Mouse (Mus musculus): ENCODE results near the gene Ebf1. TPM values are rescaled to one million over a fixed set of nuclear protein-coding genes. Genes with fewer than 3 reads are reported as not detected.

Gene Ebf1
- polyA plus RNA-seq, 1 experiment from 2014 or later, result 12.1 TPM

DNA sequence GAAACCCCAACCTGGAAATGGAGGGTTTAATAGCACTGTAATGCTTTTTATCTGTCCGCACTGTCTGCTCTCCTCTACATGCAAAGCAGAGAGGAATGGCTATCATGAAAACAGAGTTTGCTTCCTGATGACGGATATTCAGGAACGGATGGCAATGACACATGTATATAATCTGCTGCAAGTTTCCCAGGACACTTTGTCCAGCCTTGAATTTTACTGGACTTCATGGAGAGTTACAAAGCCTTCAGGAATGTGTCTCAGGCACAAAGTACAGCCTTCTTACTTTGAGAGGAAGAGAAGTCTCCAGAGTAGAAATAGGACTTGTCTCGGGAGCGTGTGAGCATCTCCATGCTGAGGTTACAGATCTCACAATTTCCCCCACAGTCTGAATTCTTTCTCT lies 296.7 kb downstream of the Ebf1 start:
- H3K4me1 ChIP-seq (replicated peaks), result no peaks in the 10 kb centered on the region
- no peak for ATAC-seq
- H3K9me3 ChIP-seq, result no peaks in the 10 kb centered on the region
- no peak overlapping the region for H3K9ac ChIP-seq
- H3K4me2 ChIP-seq (replicated peaks), result no peak overlapping the region
- 71% methylated on average over 5 of the region's 5 CpGs for WGBS
- H3K4me3 ChIP-seq (replicated peaks), result no peak overlapping the region
- H3K36me3 ChIP-seq, result no peaks in the 10 kb centered on the region
- H3K27ac ChIP-seq, result no peak overlapping the region
- H3K27me3 ChIP-seq (replicated peaks), result no peaks in the 10 kb centered on the region

- Histone ChIP-seq H3K4me2 (replicated peaks) (no peak overlapping the region), H3K36me3 (no peaks in the 10 kb centered on the region), H3K4me1 (replicated peaks) (no peaks in the 10 kb centered on the region), H3K4me3 (replicated peaks) (no peak overlapping the region), H3K27me3 (replicated peaks) (no peaks in the 10 kb centered on the region), H3K27ac (no peak overlapping the region), H3K9ac (no peak overlapping the region), H3K9me3 (no peaks in the 10 kb centered on the region)
- 47% methylated on average over 8 of the region's 8 CpGs for WGBS
- no peak for ATAC-seq
These were observed 299.9 kb downstream of the Ebf1 start for GRCm38 (mm10) chr11:44917059-44917458.

- no peaks in the 10 kb centered on the region for H3K36me3 ChIP-seq
- 65% methylated on average over 3 of the region's 3 CpGs for WGBS
These were observed 306.0 kb downstream of the Ebf1 start for GRCm38 (mm10) chr11:44923138-44923537.

DNA sequence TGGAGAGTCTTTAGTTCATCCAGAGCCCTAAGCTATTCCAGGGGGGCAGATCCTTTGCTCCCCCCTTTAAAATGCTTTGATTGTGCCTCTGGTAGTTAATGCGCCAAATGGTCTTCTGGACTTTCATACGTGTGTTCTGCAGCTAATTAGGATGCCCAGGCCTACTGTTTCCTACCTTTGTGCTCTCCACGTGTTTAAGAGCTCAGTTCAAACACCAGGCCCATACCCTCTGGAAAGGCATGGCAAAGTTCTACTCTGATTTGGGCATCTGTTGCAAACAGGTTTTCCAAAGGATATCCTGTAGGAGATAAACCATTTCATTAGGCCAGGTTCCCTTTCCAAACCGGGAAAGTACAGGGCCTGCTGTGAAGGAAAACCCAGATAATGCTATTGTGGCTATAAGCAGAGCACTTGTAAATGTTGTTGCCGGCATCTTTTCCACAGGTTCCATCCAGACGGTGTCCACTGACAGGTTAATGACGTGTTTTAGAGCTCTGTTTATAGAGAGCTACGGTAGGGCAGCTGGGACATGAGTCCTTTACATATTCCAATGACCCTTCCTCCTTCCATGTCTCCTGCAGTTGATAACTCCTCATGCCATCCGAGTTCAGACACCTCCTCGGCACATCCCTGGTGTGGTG lies 306.9 kb downstream of the Ebf1 start:
- H3K9ac ChIP-seq, result no peak overlapping the region
- ATAC-seq, result no peak
- H3K27me3 ChIP-seq (replicated peaks), result no peaks in the 10 kb centered on the region
- no peaks in the 10 kb centered on the region for H3K9me3 ChIP-seq
- H3K27ac ChIP-seq, result no peak overlapping the region
- H3K4me1 ChIP-seq (replicated peaks), result no peaks in the 10 kb centered on the region
- WGBS, result 67% methylated on average over 10 of the region's 10 CpGs
- H3K36me3 ChIP-seq, result no peaks in the 10 kb centered on the region
- no peak overlapping the region for H3K4me3 ChIP-seq (replicated peaks)
- no peak overlapping the region for H3K4me2 ChIP-seq (replicated peaks)

More at GRCm38 (mm10) chr11:44923138-44923537, 306.0 kb downstream of the Ebf1 start:
- Histone ChIP-seq H3K4me1 (replicated peaks) (no peaks in the 10 kb centered on the region), H3K27me3 (replicated peaks) (no peaks in the 10 kb centered on the region), H3K9ac (no peak overlapping the region), H3K9me3 (no peaks in the 10 kb centered on the region), H3K4me2 (replicated peaks) (no peak overlapping the region), H3K4me3 (replicated peaks) (no peak overlapping the region), H3K27ac (no peak overlapping the region)
- ATAC-seq, result no peak

GRCm38 (mm10) chr11:44924896-44925295 lies 307.8 kb downstream of the Ebf1 start:
- no peaks in the 10 kb centered on the region for H3K27me3 ChIP-seq (replicated peaks)
- no peaks in the 10 kb centered on the region for H3K9me3 ChIP-seq
- H3K36me3 ChIP-seq, result no peaks in the 10 kb centered on the region
- H3K4me2 ChIP-seq (replicated peaks), result no peak overlapping the region
- H3K4me3 ChIP-seq (replicated peaks), result no peak overlapping the region
- 35% methylated on average over 8 of the region's 8 CpGs for WGBS
- no peaks in the 10 kb centered on the region for H3K4me1 ChIP-seq (replicated peaks)
- no peak overlapping the region for H3K27ac ChIP-seq
- no peak for ATAC-seq
- H3K9ac ChIP-seq, result no peak overlapping the region

DNA sequence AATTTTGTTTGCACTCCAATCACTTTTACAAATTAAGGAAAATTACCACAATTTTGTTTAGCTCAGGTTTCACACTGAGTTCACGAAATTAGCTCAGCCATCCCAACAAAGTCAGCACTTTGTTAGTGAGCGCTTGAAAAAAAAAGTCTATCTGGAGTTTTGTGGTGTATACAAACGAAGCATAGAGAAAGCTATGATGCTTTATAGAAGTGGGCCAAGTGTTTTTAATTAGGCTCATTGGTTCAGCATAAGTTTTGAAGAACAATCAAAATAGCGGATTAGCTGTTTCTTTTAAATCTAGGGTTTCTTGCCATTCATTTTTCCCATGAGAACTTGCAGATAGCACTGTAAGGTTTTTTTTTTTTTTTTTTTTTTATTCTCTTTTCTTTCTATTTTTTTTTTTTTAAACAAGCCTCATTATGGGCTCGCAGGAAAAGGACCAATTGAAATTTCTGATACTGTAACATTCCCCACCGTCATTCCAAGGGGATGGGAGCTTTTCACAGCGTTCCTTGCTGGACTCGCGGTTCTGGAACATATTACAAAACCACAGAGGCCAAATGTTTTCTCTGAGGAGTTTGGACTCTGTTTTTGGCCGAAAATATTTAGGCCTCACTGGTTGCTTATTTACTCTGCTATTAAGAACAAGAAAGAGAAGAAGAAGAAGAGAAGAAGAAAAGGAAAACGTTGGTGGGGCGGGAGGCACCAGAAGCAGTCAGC lies 308.8 kb downstream of the Ebf1 start:
- no peaks in the 10 kb centered on the region for H3K36me3 ChIP-seq
- H3K9ac ChIP-seq, result no peak overlapping the region
- H3K27me3 ChIP-seq (replicated peaks), result no peaks in the 10 kb centered on the region
- H3K27ac ChIP-seq, result no peak overlapping the region
- ATAC-seq, result no peak
- H3K4me1 ChIP-seq (replicated peaks), result no peaks in the 10 kb centered on the region
- no peak overlapping the region for H3K4me2 ChIP-seq (replicated peaks)
- 90% methylated on average over 12 of the region's 12 CpGs for WGBS
- H3K4me3 ChIP-seq (replicated peaks), result no peak overlapping the region
- no peaks in the 10 kb centered on the region for H3K9me3 ChIP-seq

- Histone ChIP-seq H3K4me2 (replicated peaks) (no peak overlapping the region), H3K9ac (no peak overlapping the region), H3K9me3 (no peaks in the 10 kb centered on the region), H3K27me3 (replicated peaks) (no peaks in the 10 kb centered on the region), H3K4me1 (replicated peaks) (no peaks in the 10 kb centered on the region), H3K36me3 (no peaks in the 10 kb centered on the region), H3K27ac (no peak overlapping the region), H3K4me3 (replicated peaks) (no peak overlapping the region)
- 95% methylated on average over 6 of the region's 6 CpGs for WGBS
- no peak for ATAC-seq
These were observed 311.3 kb downstream of the Ebf1 start for GRCm38 (mm10) chr11:44928403-44928802.

- Histone ChIP-seq H3K27ac (no peak overlapping the region), H3K9me3 (no peaks in the 10 kb centered on the region), H3K36me3 (no peaks in the 10 kb centered on the region), H3K4me3 (replicated peaks) (no peak overlapping the region), H3K27me3 (replicated peaks) (no peaks in the 10 kb centered on the region), H3K4me2 (replicated peaks) (no peak overlapping the region), H3K4me1 (replicated peaks) (no peaks in the 10 kb centered on the region), H3K9ac (no peak overlapping the region)
- 64% methylated on average over 6 of the region's 6 CpGs for WGBS
- no peak for ATAC-seq
These were observed 315.9 kb downstream of the Ebf1 start for GRCm38 (mm10) chr11:44932942-44933483.

DNA sequence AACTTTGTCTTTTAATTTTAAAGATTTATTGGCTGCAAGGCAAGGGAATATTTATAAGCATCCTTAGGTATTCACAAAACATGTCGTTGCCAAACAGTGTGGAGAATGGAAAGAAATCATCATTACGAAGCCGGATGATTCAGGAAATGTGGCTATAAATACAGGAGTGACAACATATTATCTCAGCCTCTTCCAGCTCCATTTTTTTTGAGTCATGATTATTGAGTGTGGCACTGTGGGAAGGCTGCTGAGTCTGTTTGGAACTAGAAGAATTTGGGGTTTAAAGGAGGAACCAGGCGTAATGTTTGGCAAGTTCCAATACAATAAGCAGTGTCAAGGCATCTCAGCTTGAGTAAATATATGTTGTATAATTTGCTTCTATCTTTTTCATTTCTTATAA lies 326.7 kb downstream of the Ebf1 start:
- Histone ChIP-seq H3K27me3 (replicated peaks) (no peaks in the 10 kb centered on the region), H3K9me3 (no peaks in the 10 kb centered on the region), H3K4me3 (replicated peaks) (no peak overlapping the region), H3K27ac (no peak overlapping the region), H3K4me2 (replicated peaks) (no peak overlapping the region), H3K9ac (no peak overlapping the region), H3K36me3 (no peaks in the 10 kb centered on the region), H3K4me1 (replicated peaks) (no peaks in the 10 kb centered on the region)
- WGBS, result 72% methylated on average over 4 of the region's 4 CpGs
- no peak for ATAC-seq

GRCm38 (mm10) chr11:44944401-44944800 lies 327.3 kb downstream of the Ebf1 start:
- Histone ChIP-seq H3K27me3 (replicated peaks) (no peaks in the 10 kb centered on the region), H3K9me3 (no peaks in the 10 kb centered on the region), H3K4me1 (replicated peaks) (no peaks in the 10 kb centered on the region), H3K4me3 (replicated peaks) (no peak overlapping the region), H3K27ac (no peak overlapping the region), H3K4me2 (replicated peaks) (no peak overlapping the region), H3K36me3 (no peaks in the 10 kb centered on the region), H3K9ac (no peak overlapping the region)
- WGBS, result 55% methylated on average over 2 of the region's 2 CpGs
- ATAC-seq, result no peak

GRCm38 (mm10) chr11:44946618-44947017 lies 329.5 kb downstream of the Ebf1 start:
- Histone ChIP-seq H3K27me3 (replicated peaks) (no peaks in the 10 kb centered on the region), H3K4me2 (replicated peaks) (no peak overlapping the region), H3K9ac (no peak overlapping the region), H3K4me1 (replicated peaks) (no peaks in the 10 kb centered on the region), H3K4me3 (replicated peaks) (no peak overlapping the region), H3K9me3 (no peaks in the 10 kb centered on the region), H3K27ac (no peak overlapping the region), H3K36me3 (no peaks in the 10 kb centered on the region)
- WGBS, result 48% methylated on average over 3 of the region's 3 CpGs
- no peak for ATAC-seq

DNA sequence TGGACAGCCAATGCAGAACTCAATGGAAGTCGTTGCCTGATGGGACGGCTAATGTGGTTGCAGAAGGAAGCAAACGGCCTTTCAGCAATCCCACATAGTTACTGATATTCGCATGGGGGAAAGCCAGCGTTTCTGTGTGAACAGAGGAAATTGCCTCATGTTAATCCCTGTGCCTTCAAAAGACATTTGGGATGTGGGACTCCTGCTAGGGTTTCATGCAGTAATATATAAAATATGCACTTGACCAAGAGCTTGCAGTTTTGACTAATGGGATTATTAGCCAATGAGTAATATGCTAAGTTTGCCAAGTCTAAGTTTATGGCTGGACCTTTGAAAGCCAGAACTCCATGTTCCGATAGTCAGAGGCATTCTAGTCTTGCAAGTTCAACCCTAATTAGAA lies 331.4 kb downstream of the Ebf1 start:
- Histone ChIP-seq H3K4me2 (replicated peaks) (no peak overlapping the region), H3K27ac (no peak overlapping the region), H3K27me3 (replicated peaks) (no peaks in the 10 kb centered on the region), H3K9me3 (no peaks in the 10 kb centered on the region), H3K36me3 (no peaks in the 10 kb centered on the region), H3K9ac (no peak overlapping the region), H3K4me3 (replicated peaks) (no peak overlapping the region), H3K4me1 (replicated peaks) (no peaks in the 10 kb centered on the region)
- WGBS, result 75% methylated on average over 6 of the region's 6 CpGs
- no peak for ATAC-seq

DNA sequence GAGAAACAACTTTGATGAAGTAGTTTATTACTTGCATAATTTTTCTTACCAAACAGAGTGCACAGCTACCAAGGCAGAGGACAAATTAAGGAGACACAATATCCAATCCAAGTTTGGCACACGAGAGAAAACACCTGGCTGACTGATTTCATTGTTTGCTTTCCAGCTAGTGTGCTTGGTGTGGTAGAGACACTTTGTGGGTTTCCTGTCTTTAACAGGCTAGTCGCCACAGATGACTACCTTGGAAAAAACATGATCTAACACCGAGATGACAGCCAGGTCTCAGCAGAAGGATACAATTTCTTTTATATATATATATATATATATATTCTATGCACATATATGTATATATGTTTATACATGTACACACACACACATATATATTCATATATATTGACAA lies 332.0 kb downstream of the Ebf1 start:
- 68% methylated on average over 3 of the region's 3 CpGs for WGBS
- Histone ChIP-seq H3K4me1 (replicated peaks) (no peaks in the 10 kb centered on the region), H3K9me3 (no peaks in the 10 kb centered on the region), H3K27me3 (replicated peaks) (no peaks in the 10 kb centered on the region), H3K9ac (no peak overlapping the region), H3K36me3 (no peaks in the 10 kb centered on the region), H3K4me3 (replicated peaks) (no peak overlapping the region), H3K4me2 (replicated peaks) (no peak overlapping the region), H3K27ac (no peak overlapping the region)
- ATAC-seq, result no peak

All from intestine, embryonic 15.5 days (tissue).